Mouse (Mus musculus) monocyte, adult 2 months (primary cell): Measurements from ENCODE around the gene Gast.
"Not testable (repeated sequence)": the region's sequence is repeated elsewhere in the genome, so short reads cannot be mapped to it uniquely, and the experiment has no call there.

Experiments used
- DNase-seq, 2 experiments: peaks; one replicate each; pipeline ENCODE4 v3.0.0; 2022; ENCODE audit warnings: low spot score in 2 of 2, low read depth in 1 of 2

Gast gene

GRCm38 (mm10) chr11:100320172-100320630 is 14.0 kb upstream of the Gast start:
- peak; percentile 96 for DNase-seq

- not testable (repeated sequence) for DNase-seq
Measured at GRCm38 (mm10) chr11:100320701-100321410, 13.4 kb upstream of the Gast start.

DNA sequence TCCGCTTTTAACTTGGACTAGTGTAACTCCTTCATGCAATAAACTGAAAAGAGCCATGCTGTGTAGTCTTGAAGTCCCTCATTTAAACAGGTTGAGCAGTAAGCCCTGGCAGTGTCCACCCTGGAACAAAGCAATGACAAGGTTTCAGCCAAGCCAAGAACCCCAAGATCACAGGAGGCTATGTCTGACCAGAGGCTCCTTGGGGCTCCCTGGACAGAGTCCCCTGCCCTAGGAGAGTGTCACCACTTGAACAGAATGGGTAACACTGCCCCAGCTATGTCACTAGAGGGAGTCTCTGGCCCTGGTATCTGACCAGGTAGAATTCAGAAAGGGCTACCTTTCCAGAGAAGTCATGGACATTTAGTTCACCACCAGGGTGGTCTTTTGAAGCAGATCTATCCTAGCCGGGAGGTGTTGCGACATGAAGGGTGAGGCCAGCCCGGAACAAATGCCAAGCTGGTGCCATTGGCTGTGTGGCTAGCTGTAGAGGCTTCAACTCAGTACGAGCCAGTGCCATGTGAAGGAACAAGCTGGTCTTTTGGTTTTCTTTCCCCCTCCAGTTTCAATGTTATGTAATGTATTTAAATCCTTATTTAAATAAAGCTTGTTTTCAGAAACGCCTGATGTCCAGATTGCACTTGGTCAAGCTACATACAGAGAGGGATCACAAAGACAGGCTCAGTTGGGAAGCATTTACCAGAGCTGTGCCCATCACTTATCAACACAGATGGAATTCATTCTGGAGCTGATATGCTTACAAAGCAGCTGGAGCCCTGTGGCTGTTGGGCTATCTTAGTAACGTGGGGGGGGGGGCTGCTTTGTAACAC is 12.5 kb upstream of the Gast start:
- not testable (repeated sequence) for DNase-seq

DNA sequence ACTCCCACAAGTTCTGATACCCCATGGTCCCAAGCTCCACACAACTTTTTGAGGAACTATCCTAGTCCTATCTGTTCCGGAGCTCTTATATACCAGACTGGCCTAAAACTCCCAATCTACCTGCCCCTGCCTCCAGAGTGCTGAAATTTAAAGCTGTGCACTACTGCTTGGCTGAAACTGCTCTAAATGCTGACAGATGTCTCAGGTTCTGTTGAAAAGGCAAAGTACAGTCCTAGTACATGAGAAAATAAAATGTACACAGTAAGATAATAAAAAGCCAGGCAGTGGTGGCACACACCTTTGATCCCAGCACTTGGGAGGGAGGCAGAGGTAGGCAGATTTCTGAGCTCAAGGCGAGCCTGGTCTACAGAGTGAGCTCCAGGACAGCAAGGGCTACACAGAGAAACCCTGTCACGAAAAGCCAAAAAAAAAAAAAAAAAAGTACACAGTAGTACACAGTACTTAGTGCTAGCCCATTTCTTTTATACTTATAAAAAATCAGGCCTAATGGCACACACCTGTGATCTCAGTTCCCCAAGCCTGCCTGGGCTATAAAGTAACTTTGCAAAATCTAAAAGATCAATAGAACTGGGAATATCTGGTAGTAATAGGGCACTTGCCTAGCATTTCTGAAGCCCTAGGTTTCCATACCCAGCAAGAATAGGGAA is 11.5 kb upstream of the Gast start:
- no peak for DNase-seq

DNA sequence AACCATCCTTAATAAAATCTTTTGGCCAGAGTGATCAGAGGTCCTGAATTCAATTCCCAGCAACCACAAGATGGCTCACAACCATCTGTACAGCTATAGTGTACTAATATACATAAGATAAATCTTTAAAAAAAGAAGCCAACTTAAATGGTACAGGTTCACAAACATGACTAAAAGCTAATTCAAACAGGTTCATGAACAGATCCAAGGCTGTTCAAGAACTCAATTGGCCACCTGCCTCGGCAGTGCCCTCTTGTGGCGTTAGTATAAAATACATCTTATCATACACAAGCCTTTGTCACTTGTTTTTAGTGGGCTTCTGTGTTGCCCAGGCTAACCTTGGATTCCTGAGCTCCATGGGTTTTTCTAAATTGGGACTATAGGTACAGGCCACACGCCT is 10.6 kb upstream of the Gast start:
- DNase-seq = peak; percentile 51 to 59

DNA sequence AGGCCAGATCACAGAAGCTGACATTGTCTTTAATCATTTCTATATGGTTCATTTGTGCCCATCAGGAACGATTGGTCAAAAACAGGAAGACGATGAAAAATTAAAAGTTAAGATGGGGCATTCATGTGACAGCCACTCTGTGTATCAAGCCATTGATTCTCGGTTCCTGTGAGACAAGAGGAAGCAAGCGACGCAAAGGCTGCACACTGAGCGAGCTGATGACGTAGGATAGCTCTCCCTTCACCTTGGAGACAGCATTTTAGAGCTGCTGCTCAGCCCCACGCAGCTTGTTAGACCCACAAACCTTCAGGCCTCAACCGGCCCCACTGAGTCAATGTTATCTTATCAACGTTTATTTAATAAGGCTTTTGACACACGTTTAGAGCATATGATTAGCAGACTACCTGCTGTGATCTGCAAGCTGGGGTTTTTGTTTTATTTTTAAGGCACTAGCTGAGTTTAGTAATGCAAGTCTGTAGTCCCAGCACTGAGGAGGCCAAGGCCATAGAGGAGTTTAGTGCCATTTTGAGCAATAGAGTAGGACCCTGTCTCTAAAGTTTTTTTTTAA is 9.1 kb upstream of the Gast start:
- no peak for DNase-seq

GRCm38 (mm10) chr11:100327316-100327715 is 6.9 kb upstream of the Gast start:
- DNase-seq = no peak

DNA sequence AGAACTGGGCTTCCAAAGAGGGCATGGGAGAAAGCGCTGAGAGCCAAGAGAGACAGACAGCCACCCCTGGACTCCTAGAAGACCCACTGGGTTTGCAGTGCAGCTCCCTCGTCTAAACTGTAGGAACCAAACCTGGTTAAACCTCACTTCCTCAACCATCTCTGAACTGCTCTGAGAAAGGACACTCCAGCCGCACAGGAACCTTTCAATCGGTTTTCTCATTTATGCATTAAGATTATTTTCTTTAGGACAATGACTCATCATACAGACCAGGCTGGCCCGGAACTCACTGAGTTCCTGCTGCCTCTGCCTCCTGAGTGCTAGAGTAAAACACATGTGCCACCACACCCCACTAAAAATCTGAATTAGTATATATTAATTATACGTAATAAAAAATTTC is 6.4 kb upstream of the Gast start:
- no peak for DNase-seq

DNA sequence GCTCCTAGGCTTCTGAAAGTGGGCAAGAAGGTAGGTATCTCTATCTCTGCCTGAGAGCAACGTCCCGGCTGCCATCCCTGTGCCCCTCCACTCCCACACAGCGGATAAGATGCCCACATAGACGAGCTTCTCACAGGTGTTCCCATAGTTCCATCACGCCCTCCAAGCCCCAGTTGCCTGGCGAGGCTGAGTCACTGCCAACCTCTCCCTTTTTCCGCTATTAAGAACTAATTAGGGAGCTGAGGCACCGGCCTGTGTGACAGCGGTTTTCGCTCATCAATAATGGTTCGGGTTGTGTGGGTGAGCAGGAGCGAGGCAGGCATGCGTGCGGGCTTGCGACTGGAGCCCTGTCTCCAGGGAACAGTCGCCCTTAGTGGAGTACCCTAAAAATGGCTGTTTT is 4.0 kb upstream of the Gast start:
- DNase-seq = no peak

DNA sequence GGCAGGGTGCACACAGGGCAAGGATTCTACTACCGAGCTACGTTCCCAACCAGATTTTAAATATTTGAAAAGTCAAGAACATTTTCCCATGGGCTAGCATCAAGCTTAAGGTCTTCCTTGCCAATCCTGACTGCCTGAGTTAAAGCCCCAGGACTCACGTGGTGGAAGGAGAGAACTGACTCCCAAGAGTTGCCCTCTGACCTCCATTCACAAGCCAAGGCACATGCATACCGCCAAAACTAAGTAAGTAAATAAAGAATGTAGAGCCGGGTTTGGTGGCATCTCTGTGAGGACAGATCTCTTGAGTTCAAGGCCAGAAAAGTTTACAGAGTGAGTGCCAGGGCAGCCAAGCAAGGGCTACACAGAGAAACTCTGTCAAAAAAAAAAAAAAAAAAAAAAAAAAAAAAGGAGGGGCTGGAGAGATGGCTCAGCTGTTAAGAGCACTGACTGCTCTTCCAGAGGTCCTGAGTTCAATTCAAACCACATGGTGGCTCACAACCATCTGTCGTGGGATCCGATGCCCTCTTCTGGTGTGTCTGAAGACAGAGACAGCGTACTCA is 3.3 kb upstream of the Gast start:
- not testable (repeated sequence) for DNase-seq

- DNase-seq = no peak
Measured at GRCm38 (mm10) chr11:100332766-100333515, 1.3 kb upstream of the Gast start.

DNA sequence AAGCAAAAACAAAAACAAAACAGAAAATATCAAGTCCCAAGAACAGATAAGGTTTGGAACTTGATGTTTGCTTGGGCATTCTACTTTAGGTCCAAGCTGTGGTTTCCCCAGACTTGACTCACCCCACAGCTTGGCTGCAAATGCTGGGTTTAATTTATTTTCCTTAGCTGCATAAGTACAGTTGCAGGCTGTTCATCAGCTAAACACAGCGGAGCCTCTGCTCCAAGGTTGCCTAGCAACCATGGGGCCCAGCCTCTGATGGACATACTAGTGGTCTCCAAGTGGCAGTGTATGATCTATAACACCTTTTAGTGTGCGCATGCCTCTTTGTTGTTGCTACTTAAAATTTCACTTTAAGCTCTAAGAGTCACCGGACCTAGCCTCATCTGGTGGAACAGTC is 1.5 kb downstream of the Gast start:
- no peak for DNase-seq

- DNase-seq = no peak
Measured at GRCm38 (mm10) chr11:100344269-100344668, 10.1 kb downstream of the Gast start.

DNA sequence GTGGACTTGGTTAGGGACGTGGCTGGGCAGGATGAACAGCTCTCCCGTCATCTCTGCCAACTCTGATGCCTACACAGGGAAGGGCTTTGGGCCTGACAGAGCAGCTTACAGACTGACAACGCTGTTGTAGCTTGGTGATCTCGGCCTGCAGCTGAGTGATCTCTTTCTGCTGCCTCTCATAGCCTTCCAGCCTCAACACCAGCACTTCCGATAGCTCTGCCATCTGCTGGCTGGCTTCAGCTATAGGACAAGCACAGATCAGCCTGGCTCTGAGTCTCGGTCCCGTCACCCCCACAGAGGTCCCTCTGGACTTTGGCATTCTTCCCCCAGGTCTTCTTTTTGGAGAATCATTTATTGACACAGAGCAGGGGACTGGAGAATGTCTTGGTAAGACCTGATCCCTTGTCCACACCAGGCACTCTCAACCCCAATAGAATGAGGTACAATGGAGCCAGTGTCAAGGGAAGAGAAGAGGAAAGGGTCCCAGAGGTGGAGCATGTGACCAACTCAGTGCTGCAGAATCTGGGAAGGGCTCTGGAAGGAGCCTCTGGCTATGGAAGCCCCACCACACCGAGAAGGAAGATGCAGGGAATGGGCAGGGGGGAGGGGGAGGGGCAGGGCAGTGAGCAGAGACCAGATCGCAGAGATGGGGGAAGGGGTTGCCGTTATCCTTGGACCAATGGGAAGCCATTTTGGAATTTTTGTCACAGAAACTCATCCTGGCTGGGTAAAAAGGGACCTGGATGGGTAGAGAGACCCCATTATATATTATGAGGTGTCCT is 18.1 kb downstream of the Gast start:
- DNase-seq = no peak

GRCm38 (mm10) chr11:100355151-100355951 is 21.1 kb downstream of the Gast start:
- no peak for DNase-seq

DNA sequence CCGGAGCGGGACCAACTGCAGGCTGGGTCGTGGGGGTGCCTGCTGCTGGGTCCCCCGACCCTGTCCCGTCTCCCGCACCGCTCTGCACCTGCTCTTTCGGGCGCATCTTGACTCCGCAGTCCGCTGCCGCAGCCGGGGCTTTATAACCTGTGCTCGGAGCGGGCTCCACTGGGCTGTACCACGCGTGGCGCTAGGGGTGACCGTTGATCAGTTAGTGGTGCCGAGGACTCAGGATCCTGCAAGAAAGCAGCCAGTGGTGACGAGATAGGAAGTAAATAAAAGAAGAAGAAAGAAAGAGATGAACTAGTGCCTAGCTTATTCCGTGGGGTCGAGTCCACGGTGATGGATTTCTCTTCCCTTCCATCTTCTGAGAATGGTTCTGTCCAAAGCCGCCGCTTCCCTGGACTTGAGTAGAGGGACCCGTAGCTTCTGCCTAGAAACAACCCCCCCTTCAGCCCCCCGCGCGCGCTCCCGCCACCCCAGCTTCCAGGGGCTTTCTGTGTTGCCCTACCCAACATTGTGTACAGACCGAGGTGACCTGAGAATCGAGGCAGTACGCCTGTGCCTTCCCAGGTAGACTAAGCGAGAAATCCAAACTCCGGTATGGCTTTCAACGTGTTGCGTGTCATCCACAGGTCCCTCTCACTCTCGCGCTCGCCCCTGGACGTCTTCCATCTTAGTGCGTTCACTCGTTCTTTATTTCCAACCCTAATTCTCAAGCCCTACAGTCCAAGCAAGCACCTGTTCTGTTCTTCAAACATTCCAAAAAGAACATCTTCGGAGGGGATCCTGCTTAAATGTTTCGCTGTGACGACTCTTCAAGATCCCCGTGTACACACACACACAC is 22.0 kb downstream of the Gast start, which contains the start of gene Hap1:
Gene Hap1, minus strand, starts transcription at position 157 of the 847 bp plus-strand sequence.
- peak in 1 of 2 experiments; percentile 40 for DNase-seq

- no peak for DNase-seq
Measured at GRCm38 (mm10) chr11:100356819-100357211, 22.6 kb downstream of the Gast start.

DNA sequence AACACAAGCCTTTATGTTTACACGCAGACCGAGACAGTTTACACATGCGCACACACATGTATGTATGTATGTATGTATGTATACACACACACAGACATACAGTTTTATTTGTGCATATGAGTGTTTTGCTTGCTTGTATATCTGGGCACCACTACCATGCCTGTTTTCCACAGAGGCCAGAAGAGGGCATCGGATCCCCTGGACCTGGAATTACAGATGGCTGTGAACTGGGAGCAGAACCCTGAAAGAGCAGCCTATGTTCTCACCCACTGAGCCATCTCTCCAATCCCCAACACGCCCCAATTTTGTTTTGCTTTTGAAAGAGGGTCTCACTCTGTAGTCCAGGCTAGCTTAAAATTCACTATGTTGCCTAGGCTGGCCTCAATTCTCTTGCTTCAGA is 23.2 kb downstream of the Gast start:
- DNase-seq = no peak
